In genomic region chr10:120638316-120638715, GRCm38 (mm10) we compare ENCODE assay signal across 27 mouse cellular contexts.
DNase-seq lines count a peak whose midpoint lies in the region; ATAC-seq and TF ChIP-seq lines count a peak whose summit lies in the region.
"Had no signal": no experiment of that assay in that cellular context is flagged by ENCODE, and none has a peak within 500 bp of the region (broad histone marks: within the 10 kb centered on the region; RNA-seq: fewer than 3 reads in every experiment).

No protein-coding gene starts in this region.

- no peak overlapping the region for H3K4me3 ChIP-seq in forebrain, embryonic 11.5 days (ENCODE audit: low read depth, low read length)
- H3K4me3 ChIP-seq in forebrain, postnatal 0 days (ENCODE audit: low read depth, low read length) = no peak overlapping the region
- H3K4me3 ChIP-seq in embryonic facial prominence, embryonic 12.5 days = no peak overlapping the region
- no peak overlapping the region for H3K4me3 ChIP-seq in forebrain, embryonic 14.5 days (ENCODE audit: low read depth, low read length)
- H3K4me3 ChIP-seq: gastrocnemius, adult 2 months; heart, adult 2 months; kidney, embryonic 15.5 days; limb, embryonic 15.5 days; midbrain, embryonic 15.5 days; neural tube, embryonic 15.5 days; stomach, embryonic 15.5 days had no signal

- no peak for TF ChIP-seq CTCF in forebrain, postnatal 0 days (IDR thresholded peaks at IDR 0.05; ENCODE audit: low read depth)

- no peak overlapping the region for H3K9ac ChIP-seq in forebrain, embryonic 11.5 days (ENCODE audit: low read length)
- H3K9ac ChIP-seq in forebrain, postnatal 0 days = no peak overlapping the region
- H3K9ac ChIP-seq in embryonic facial prominence, embryonic 12.5 days = no peak overlapping the region
- no peak overlapping the region for H3K9ac ChIP-seq in forebrain, embryonic 14.5 days (ENCODE audit: low read length)
- H3K9ac ChIP-seq: kidney, embryonic 15.5 days; limb, embryonic 15.5 days; liver, embryonic 14.5 days; midbrain, embryonic 15.5 days; neural tube, embryonic 15.5 days; stomach, embryonic 15.5 days had no signal

- H3K27ac ChIP-seq in forebrain, embryonic 11.5 days (ENCODE audit: low read depth, low read length) = peak overlapping the region; percentile 42; the same call in 1 of the 2 replicates
- no peak overlapping the region for H3K27ac ChIP-seq in forebrain, postnatal 0 days (ENCODE audit: low read depth, low read length)
- 0 out of 2 replicates have a peak overlapping the region, but pooled peaks have one; percentile 17 for H3K27ac ChIP-seq in embryonic facial prominence, embryonic 12.5 days
- H3K27ac ChIP-seq in forebrain, embryonic 14.5 days (ENCODE audit: low read depth, low read length) = no peak overlapping the region
- H3K27ac ChIP-seq: gastrocnemius, adult 2 months; heart, adult 2 months; kidney, embryonic 15.5 days; limb, embryonic 15.5 days; liver, embryonic 14.5 days; macrophage; midbrain, embryonic 15.5 days; neural tube, embryonic 15.5 days; stomach, embryonic 15.5 days had no signal

- WGBS in forebrain, embryonic 11.5 days = 24% methylated on average over 4 of the region's 4 CpGs
- WGBS in forebrain, postnatal 0 days = 14% methylated on average over 4 of the region's 4 CpGs
- WGBS in embryonic facial prominence, embryonic 12.5 days = 53% methylated on average over 4 of the region's 4 CpGs
- WGBS in forebrain, embryonic 14.5 days = 8% methylated on average over 4 of the region's 4 CpGs

- no peaks in the 10 kb centered on the region; the same call in 1 of the 2 replicates for H3K27me3 ChIP-seq in forebrain, embryonic 11.5 days (ENCODE audit: control insufficient read depth, insufficient read depth, low read length)
- H3K27me3 ChIP-seq in forebrain, postnatal 0 days (ENCODE audit: insufficient read depth, low read length) = no peaks in the 10 kb centered on the region
- no peaks in the 10 kb centered on the region for H3K27me3 ChIP-seq in embryonic facial prominence, embryonic 12.5 days
- no peaks in the 10 kb centered on the region for H3K27me3 ChIP-seq in forebrain, embryonic 14.5 days (replicated peaks; ENCODE audit: control insufficient read depth, insufficient read depth, low read length)
- H3K27me3 ChIP-seq: kidney, embryonic 15.5 days; limb, embryonic 15.5 days; stomach, embryonic 15.5 days had no signal

- no peak for DNase-seq in forebrain, embryonic 11.5 days (ENCODE audit: low spot score)
- DNase-seq in forebrain, postnatal 0 days = no peak
- DNase-seq in Muller cell, postnatal 12 days (ENCODE audit: inconsistent ontology term) = peak; percentile 78
- peak; percentile 57 for DNase-seq in forebrain, embryonic 14.5 days (ENCODE audit: low spot score)
- DNase-seq in layer of hippocampus, adult 18-20 months (ENCODE audit: low spot score in 2 of 2) = no peak
- DNase-seq in ovary, adult 18-20 months (ENCODE audit: low spot score) = no peak
- DNase-seq in spleen, adult 18-20 months = no peak
- DNase-seq: adrenal gland, postnatal 36 days; cerebellum, adult 8-10 months; cerebellum, postnatal 36 days; gastrocnemius, adult 2 months; gastrocnemius, postnatal 36 days; heart, adult 2 months; kidney, adult 18-20 months; kidney, postnatal 36 days; lung, adult 2 months; lung, postnatal 10 days had no signal

- peaks cover 3% of the 10 kb centered on the region; the same call in 1 of the 2 replicates for H3K4me1 ChIP-seq in forebrain, embryonic 11.5 days (replicated peaks; ENCODE audit: control insufficient read depth, insufficient read depth, low read length)
- no peaks in the 10 kb centered on the region for H3K4me1 ChIP-seq in forebrain, postnatal 0 days (ENCODE audit: insufficient read depth)
- peaks cover 2% of the 10 kb centered on the region; the same call in 1 of the 2 replicates for H3K4me1 ChIP-seq in embryonic facial prominence, embryonic 12.5 days
- H3K4me1 ChIP-seq in forebrain, embryonic 14.5 days (ENCODE audit: control insufficient read depth, insufficient read depth, low read length) = peaks cover 5% of the 10 kb centered on the region; the same call in 1 of the 2 replicates
- H3K4me1 ChIP-seq: midbrain, embryonic 15.5 days had no signal

- H3K4me2 ChIP-seq in forebrain, embryonic 11.5 days (ENCODE audit: low read depth, low read length, severe bottlenecking) = no peak overlapping the region
- no peak overlapping the region for H3K4me2 ChIP-seq in forebrain, postnatal 0 days (ENCODE audit: low read depth)
- H3K4me2 ChIP-seq in embryonic facial prominence, embryonic 12.5 days (replicated peaks) = no peak overlapping the region
- H3K4me2 ChIP-seq in forebrain, embryonic 14.5 days (ENCODE audit: low read length) = no peak overlapping the region
- H3K4me2 ChIP-seq: kidney, embryonic 15.5 days; limb, embryonic 15.5 days; midbrain, embryonic 15.5 days; neural tube, embryonic 15.5 days; stomach, embryonic 15.5 days had no signal

- ATAC-seq in forebrain, embryonic 11.5 days (replicated peaks; ENCODE audit: low FRiP score) = peak; percentile 46
- ATAC-seq in forebrain, postnatal 0 days = no peak
- no peak for ATAC-seq in embryonic facial prominence, embryonic 12.5 days (ENCODE audit: insufficient number of reproducible peaks, insufficient read depth, low FRiP score, low TSS enrichment)
- peak; percentile 45; the same call in 1 of the 2 replicates for ATAC-seq in forebrain, embryonic 14.5 days
- ATAC-seq: hindbrain, embryonic 16.5 days; midbrain, embryonic 15.5 days had no signal

- H3K36me3 ChIP-seq in forebrain, embryonic 11.5 days (ENCODE audit: control insufficient read depth, insufficient read depth, low read length) = no peaks in the 10 kb centered on the region
- H3K36me3 ChIP-seq in forebrain, postnatal 0 days (ENCODE audit: insufficient read depth) = no peaks in the 10 kb centered on the region
- H3K36me3 ChIP-seq in embryonic facial prominence, embryonic 12.5 days = no peaks in the 10 kb centered on the region
- H3K36me3 ChIP-seq in forebrain, embryonic 14.5 days (ENCODE audit: control insufficient read depth, insufficient read depth, low read length) = no peaks in the 10 kb centered on the region
- H3K36me3 ChIP-seq: G1E; kidney, embryonic 15.5 days; limb, embryonic 15.5 days; midbrain, embryonic 15.5 days; neural tube, embryonic 15.5 days; stomach, embryonic 15.5 days had no signal

- no peaks in the 10 kb centered on the region for H3K9me3 ChIP-seq in forebrain, embryonic 11.5 days (ENCODE audit: control insufficient read depth, low read length)
- H3K9me3 ChIP-seq in forebrain, postnatal 0 days (ENCODE audit: low read length) = no peaks in the 10 kb centered on the region
- no peaks in the 10 kb centered on the region for H3K9me3 ChIP-seq in embryonic facial prominence, embryonic 12.5 days
- no peaks in the 10 kb centered on the region for H3K9me3 ChIP-seq in forebrain, embryonic 14.5 days (replicated peaks; ENCODE audit: control insufficient read depth, low read length)
- H3K9me3 ChIP-seq: kidney, embryonic 15.5 days; limb, embryonic 15.5 days; midbrain, embryonic 15.5 days; neural tube, embryonic 15.5 days; stomach, embryonic 15.5 days had no signal

Comparison
In these comparisons a context has a peak if more than half of its experiments do, and no peak if none do; other contexts are left out.
1. ATAC-seq: peak in forebrain, embryonic 11.5 days (single experiment) and forebrain, embryonic 14.5 days (single experiment); none in forebrain, postnatal 0 days (single experiment) and embryonic facial prominence, embryonic 12.5 days (single experiment).
2. DNase-seq: peak in Muller cell, postnatal 12 days (single experiment) and forebrain, embryonic 14.5 days (single experiment); none in forebrain, embryonic 11.5 days (single experiment), forebrain, postnatal 0 days (single experiment), layer of hippocampus, adult 18-20 months (0 of 2), ovary, adult 18-20 months (single experiment) and spleen, adult 18-20 months (0 of 2).
3. H3K27ac ChIP-seq: peak in forebrain, embryonic 11.5 days (single experiment) and embryonic facial prominence, embryonic 12.5 days (single experiment); none in forebrain, postnatal 0 days (single experiment) and forebrain, embryonic 14.5 days (single experiment).